Mouse (Mus musculus): ENCODE data around the gene Ttl.

DNA sequence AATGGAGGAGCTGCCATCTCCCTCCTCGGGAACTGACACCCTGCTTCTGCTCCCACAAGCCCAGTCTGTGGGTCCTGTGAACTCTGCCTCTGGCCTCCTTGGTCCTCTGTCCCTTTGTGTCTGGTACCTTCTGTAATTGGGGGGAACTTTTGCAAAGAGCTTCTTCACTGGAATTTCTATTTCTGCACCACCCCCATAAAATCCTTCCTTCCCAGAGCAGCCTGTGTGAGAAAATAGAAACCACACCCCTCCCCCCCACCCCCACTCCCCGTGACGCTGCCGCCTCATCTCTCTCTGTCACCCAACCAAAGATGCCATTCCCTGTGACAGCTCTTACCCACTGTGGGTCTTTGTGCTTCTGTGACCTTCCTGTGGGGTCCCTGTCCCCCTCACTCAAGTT lies 24.6 kb downstream of the Ttl start:
- TF ChIP-seq CTCF (IDR thresholded peaks at IDR 0.05; ENCODE audit: borderline replicate concordance, insufficient read depth, low read length) (no peak), POLR2A (IDR thresholded peaks at IDR 0.05; ENCODE audit: low read depth, low read length) (no peak)
